Mouse (Mus musculus): ENCODE data around the gene Bcl2l1. TPM values are rescaled to one million over a fixed set of nuclear protein-coding genes. Genes with fewer than 3 reads are reported as not detected.

The Bcl2l1 gene
- total and polyA plus RNA-seq, 3 experiments: 21.3 to 80.3 (median 34.5) TPM

DNA sequence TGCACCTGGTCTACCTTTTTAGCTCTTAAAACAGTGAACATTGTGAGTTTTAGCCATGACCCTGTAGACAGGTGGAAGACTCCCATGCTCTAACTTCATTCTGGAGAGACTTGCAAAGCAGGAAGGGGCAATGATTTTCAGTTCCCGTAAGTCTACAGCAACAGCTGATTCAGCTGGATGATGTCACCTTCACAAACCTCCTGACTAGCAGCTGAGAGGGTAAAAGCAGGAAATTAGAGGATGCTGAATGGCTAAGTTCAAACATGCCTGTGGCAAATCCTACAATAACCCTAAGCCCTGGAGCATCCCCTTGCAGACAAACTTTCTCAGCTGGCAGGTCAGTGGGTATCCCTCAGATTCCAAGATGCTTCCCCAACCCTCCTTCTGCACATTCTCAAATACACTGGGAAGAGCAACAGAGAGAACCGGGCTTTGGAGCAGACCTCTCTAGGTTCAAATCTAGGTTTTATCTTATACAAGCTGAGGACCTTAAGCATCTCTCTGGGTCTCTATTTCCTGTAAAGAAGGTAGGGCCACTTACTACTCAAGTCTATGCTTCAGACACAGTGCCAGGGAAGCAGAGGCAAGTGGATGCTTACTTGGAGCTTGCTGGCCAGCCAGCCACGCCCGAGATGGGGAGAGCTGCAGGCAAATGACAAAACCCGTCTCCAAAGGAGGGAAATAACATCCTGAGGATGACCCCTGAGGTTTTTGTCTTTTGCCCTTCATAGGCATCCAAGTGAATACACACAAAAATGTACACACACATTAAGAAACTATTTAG is 21.2 kb downstream of the Bcl2l1 start (continued):
- TF ChIP-seq MAFK (IDR thresholded peaks at IDR 0.05; ENCODE audit: insufficient replicate concordance, low read length) (peak; percentile 93), CTCF (conservative IDR thresholded peaks at IDR 0.05 in 1 of 2, IDR thresholded peaks at IDR 0.05 in 1 of 2; ENCODE audit: low read depth in 2 of 2, low read length in 2 of 2) (no peak), ZKSCAN1 (IDR thresholded peaks at IDR 0.05; ENCODE audit: borderline replicate concordance, low read depth, low read length) (no peak), IRF4 (IDR thresholded peaks at IDR 0.05; ENCODE audit: low read depth, low read length) (peak; percentile 95), HCFC1 (IDR thresholded peaks at IDR 0.05; ENCODE audit: low read depth, low read length) (peak; percentile 38; the same call in 1 of the 2 replicates), POLR2AphosphoS2 (IDR thresholded peaks at IDR 0.05; ENCODE audit: low read depth, low read length) (no peak), JUND (conservative IDR thresholded peaks at IDR 0.05; ENCODE audit: low read depth, low read length) (peak; percentile 97), MAZ (IDR thresholded peaks at IDR 0.05; ENCODE audit: low read depth, low read length) (peak; percentile 80; the same call in 1 of the 2 replicates), NRF1 (IDR thresholded peaks at IDR 0.05; ENCODE audit: low read depth, low read length) (peak; percentile 35; the same call in 1 of the 2 replicates), MXI1 (IDR thresholded peaks at IDR 0.05; ENCODE audit: low read depth, low read length) (peak; percentile 77), ZNF384 (IDR thresholded peaks at IDR 0.05; ENCODE audit: low read depth, low read length) (no peak; the same call in 1 of the 2 replicates), GABPA (IDR thresholded peaks at IDR 0.05; ENCODE audit: insufficient replicate concordance, low read depth, low read length) (no peak)

GRCm38 (mm10) chr2:152808178-152808577 is 23.4 kb downstream of the Bcl2l1 start:
- peaks cover 23 to 62% of the 10 kb centered on the region in 2 experiments for H3K36me3 ChIP-seq (replicated peaks in 1 of 2; ENCODE audit: control insufficient read depth in 1 of 2, insufficient read depth in 1 of 2, low read length in 1 of 2)
- H3K4me1 ChIP-seq (ENCODE audit: control insufficient read depth in 1 of 2, insufficient read depth in 2 of 2): peaks cover 38 to 92% of the 10 kb centered on the region in 2 experiments
- no peaks in the 10 kb centered on the region for H3K9me3 ChIP-seq (replicated peaks; ENCODE audit: low read length)
- H3K4me3 ChIP-seq (replicated peaks in 1 of 3; ENCODE audit: low read depth in 2 of 3, low read length in 2 of 3, poor library complexity in 1 of 3): no peak overlapping the region
- no peak overlapping the region for H3K9ac ChIP-seq (ENCODE audit: insufficient read depth, low read depth)
- DNase-seq (ENCODE audit: extremely low read depth): no peak
- in situ Hi-C loops (cut with MboI; ENCODE audit: low pct_ligation_motif_present, low pct_unique_long_range_greater_than_20kb, low sequenced_read_pairs): no loop called here
- TF ChIP-seq SMC3 (IDR thresholded peaks at IDR 0.05; ENCODE audit: low read depth, low read length): no peak
- TF ChIP-seq PAX5 (IDR thresholded peaks at IDR 0.05; ENCODE audit: low read length): no peak
- TF ChIP-seq TCF12 (IDR thresholded peaks at IDR 0.05; ENCODE audit: low read depth, low read length): no peak
- no peak for TF ChIP-seq E2F4 (IDR thresholded peaks at IDR 0.05; ENCODE audit: insufficient replicate concordance, low read depth, low read length)
- no peak for TF ChIP-seq GABPA (IDR thresholded peaks at IDR 0.05; ENCODE audit: insufficient replicate concordance, low read depth, low read length)
- no peak for TF ChIP-seq TBP (conservative IDR thresholded peaks at IDR 0.05; ENCODE audit: low read depth, low read length)
- no peak for TF ChIP-seq ZC3H11A (IDR thresholded peaks at IDR 0.05; ENCODE audit: low read depth, low read length)
- TF ChIP-seq UBTF (IDR thresholded peaks at IDR 0.05; ENCODE audit: low read depth, low read length): no peak
- TF ChIP-seq ZMIZ1 (IDR thresholded peaks at IDR 0.05; ENCODE audit: low read depth, low read length): no peak
- TF ChIP-seq ZNF384 (IDR thresholded peaks at IDR 0.05; ENCODE audit: low read depth, low read length): no peak
- TF ChIP-seq KAT2A (IDR thresholded peaks at IDR 0.05; ENCODE audit: insufficient replicate concordance, low read length): no peak
- TF ChIP-seq EP300 (IDR thresholded peaks at IDR 0.05; ENCODE audit: low read length): no peak
- H3K79me2 ChIP-seq (replicated peaks; ENCODE audit: control insufficient read depth, extremely low read depth, insufficient read depth, poor library complexity, severe bottlenecking): peaks cover 95% of the 10 kb centered on the region
- H3K4me2 ChIP-seq (ENCODE audit: insufficient read depth, low read depth, poor library complexity, severe bottlenecking): no peak overlapping the region
- dilution Hi-C loops (cut with MboI; ENCODE audit: extremely low pct_ligation_motif_present, extremely low pct_unique_long_range_greater_than_20kb, low sequenced_read_pairs): no loop called here
- H3K27me3 ChIP-seq (replicated peaks): no peaks in the 10 kb centered on the region
- H3K27ac ChIP-seq (ENCODE audit: insufficient read depth, low read depth): peak overlapping the region; percentile 38

Data from CH12.LX (cell line).